Mouse (Mus musculus) liver, adult 2 months (tissue): ENCODE measurements at regions not wholly inside any gene's neighbourhood (a gene's known extent, or its start where the extent isn't known, plus 50 kb on each side); places are given as distances from the start of the nearest gene placed in this dataset.

Experiments
- CTCF ChIP-seq: fragments of 200-500 bp; IDR thresholded peaks from 2 replicates; pipeline ENCODE4 v1.5.1; 2011; ENCODE audit warnings: low read depth, low read length, control low read depth
- POLR2A ChIP-seq: fragments of 200-500 bp; IDR thresholded peaks from 2 replicates; pipeline ENCODE4 v1.6.1; 2011; ENCODE audit warnings: low read length, control low read depth; ENCODE audit not compliant: insufficient read depth; ENCODE audit errors: extremely low read depth

DNA sequence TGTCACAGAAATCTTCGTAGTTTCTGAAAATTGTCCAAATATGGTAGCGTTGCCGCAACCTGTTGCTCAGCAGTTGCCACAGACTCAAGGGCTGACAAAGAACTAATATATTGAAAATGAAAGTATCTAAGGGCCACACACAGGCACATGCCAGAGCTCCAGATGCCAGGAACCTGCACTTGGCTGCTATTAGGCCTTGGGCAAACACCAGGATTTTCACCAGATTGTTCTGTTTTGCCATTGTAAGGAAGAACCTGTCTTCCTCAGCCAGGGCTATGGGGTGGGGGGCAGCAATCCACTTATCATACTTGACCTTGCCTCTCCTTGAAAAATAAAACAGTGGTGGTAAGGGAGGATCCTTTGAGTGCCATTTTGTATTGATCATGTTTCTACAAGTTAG, 297.4 kb downstream of the Maf start:
- TF ChIP-seq CTCF (no peak), POLR2A (no peak)
